Comparison of ENCODE assay signal across 9 mouse cellular contexts in the genomic region with DNA sequence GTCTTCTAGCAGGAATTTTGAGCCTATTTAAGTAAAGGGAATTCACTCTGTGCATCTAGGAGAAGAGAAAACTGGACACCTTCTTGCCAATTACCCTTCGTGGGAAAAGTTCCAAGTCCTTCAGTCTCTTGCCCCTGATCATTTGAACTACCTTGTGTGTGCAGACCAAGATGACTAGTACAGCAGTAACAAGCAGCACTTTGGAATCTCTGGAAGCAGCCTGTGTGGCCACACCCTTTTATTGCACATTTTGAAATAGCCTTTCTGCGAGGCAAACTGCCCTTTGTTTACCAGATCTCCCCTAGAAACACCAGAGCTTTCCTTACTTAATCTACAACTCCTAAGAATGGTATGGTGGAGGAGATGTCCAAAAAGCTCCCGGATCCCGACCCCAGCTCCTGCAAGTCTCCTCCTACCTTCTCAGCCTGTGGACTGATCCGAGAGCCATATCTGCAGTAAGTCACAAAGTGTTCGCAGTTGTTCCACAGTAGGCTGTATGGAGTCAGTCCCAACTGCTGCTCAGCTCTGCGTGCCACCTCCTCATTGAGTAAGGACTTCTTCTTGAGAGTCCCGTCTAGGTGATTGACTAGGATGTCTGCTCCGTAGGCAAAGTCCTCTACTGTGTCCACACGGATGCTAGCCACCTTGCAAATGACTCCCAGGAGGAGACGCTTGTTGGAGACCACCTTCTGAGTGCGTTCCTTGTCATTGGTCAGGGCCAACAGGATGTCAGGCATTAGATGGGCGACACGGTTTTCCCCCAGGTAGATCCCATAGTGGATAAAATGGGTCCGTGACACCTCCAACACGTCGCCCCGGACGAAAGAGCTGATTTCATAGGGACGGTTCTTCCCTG. TPM values are rescaled to one million over a fixed set of nuclear protein-coding genes. Genes with fewer than 3 reads are reported as not detected.
DNase-seq lines count a peak whose midpoint lies in the region; ATAC-seq lines count a peak whose summit lies in the region.
"Had no signal": no experiment of that assay in that cellular context is flagged by ENCODE, and none has a peak within 500 bp of the region (broad histone marks: within the 10 kb centered on the region; RNA-seq: fewer than 3 reads in every experiment).

No protein-coding gene starts in this region.

- H3K4me2 ChIP-seq in kidney, embryonic 16.5 days (replicated peaks; ENCODE audit: low read depth, low read length) = peak overlapping the region; percentile 61
- H3K4me2 ChIP-seq in limb, embryonic 12.5 days = peak overlapping the region; percentile 84
- H3K4me2 ChIP-seq in neural tube, embryonic 14.5 days (ENCODE audit: low read depth, low read length) = peak overlapping the region; percentile 83

- DNase-seq in kidney, postnatal 14 days = no peak
- no peak for DNase-seq in forebrain, embryonic 10.5 days (ENCODE audit: extremely low spot score, low spot score)
- no peak for DNase-seq in gastrocnemius, postnatal 10 days
- no peak for DNase-seq in left cerebral cortex, adult 8-10 months (ENCODE audit: low spot score in 2 of 2)

- H3K9me3 ChIP-seq in kidney, embryonic 16.5 days (ENCODE audit: low read length) = no peaks in the 10 kb centered on the region
- H3K9me3 ChIP-seq in forebrain, embryonic 10.5 days = no peaks in the 10 kb centered on the region
- H3K9me3 ChIP-seq in limb, embryonic 12.5 days = no peaks in the 10 kb centered on the region
- H3K9me3 ChIP-seq in neural tube, embryonic 14.5 days (ENCODE audit: control insufficient read depth, low read length) = no peaks in the 10 kb centered on the region

- no peak overlapping the region for H3K27ac ChIP-seq in kidney, embryonic 16.5 days (ENCODE audit: low read length)
- no peak overlapping the region for H3K27ac ChIP-seq in forebrain, embryonic 10.5 days
- H3K27ac ChIP-seq in limb, embryonic 12.5 days = no peak overlapping the region
- H3K27ac ChIP-seq in neural tube, embryonic 14.5 days (ENCODE audit: low read depth, low read length) = no peak overlapping the region

- H3K4me3 ChIP-seq in kidney, embryonic 16.5 days (ENCODE audit: low read length) = peak overlapping the region; percentile 41
- peak overlapping the region; percentile 59 for H3K4me3 ChIP-seq in forebrain, embryonic 10.5 days
- peak overlapping the region; percentile 47 for H3K4me3 ChIP-seq in limb, embryonic 12.5 days (replicated peaks)
- H3K4me3 ChIP-seq in neural tube, embryonic 14.5 days (ENCODE audit: low read depth, low read length) = peak overlapping the region; percentile 48

- no peak for ATAC-seq in kidney, embryonic 16.5 days (ENCODE audit: low FRiP score, low TSS enrichment)
- no peak for ATAC-seq in limb, embryonic 12.5 days (ENCODE audit: insufficient number of reproducible peaks, insufficient read depth, low FRiP score, low TSS enrichment, low read depth)
- no peak for ATAC-seq in neural tube, embryonic 14.5 days (ENCODE audit: low read depth)
- ATAC-seq in megakaryocyte, adult 5-6 weeks (ENCODE audit: poor library complexity, severe bottlenecking) = no peak

- H3K36me3 ChIP-seq in kidney, embryonic 16.5 days (ENCODE audit: insufficient read depth, low read length) = no peaks in the 10 kb centered on the region
- H3K36me3 ChIP-seq in forebrain, embryonic 10.5 days (replicated peaks) = no peaks in the 10 kb centered on the region
- no peaks in the 10 kb centered on the region for H3K36me3 ChIP-seq in limb, embryonic 12.5 days
- H3K36me3 ChIP-seq in neural tube, embryonic 14.5 days (ENCODE audit: control insufficient read depth, insufficient read depth, low read length) = no peaks in the 10 kb centered on the region

- H3K4me1 ChIP-seq in kidney, embryonic 16.5 days (ENCODE audit: insufficient read depth, low read length) = peaks cover 15% of the 10 kb centered on the region
- peaks cover 17% of the 10 kb centered on the region for H3K4me1 ChIP-seq in forebrain, embryonic 10.5 days
- peaks cover 9% of the 10 kb centered on the region; the same call in 1 of the 2 replicates for H3K4me1 ChIP-seq in limb, embryonic 12.5 days (replicated peaks)
- H3K4me1 ChIP-seq in neural tube, embryonic 14.5 days (ENCODE audit: control insufficient read depth, insufficient read depth, low read length) = no peaks in the 10 kb centered on the region

- WGBS in kidney, embryonic 16.5 days = 18% methylated on average over 20 of the region's 20 CpGs
- WGBS in forebrain, embryonic 10.5 days = 22% methylated on average over 20 of the region's 20 CpGs
- 23% methylated on average over 20 of the region's 20 CpGs for WGBS in limb, embryonic 12.5 days
- WGBS in neural tube, embryonic 14.5 days = 23% methylated on average over 20 of the region's 20 CpGs

- H3K9ac ChIP-seq in kidney, embryonic 16.5 days (replicated peaks; ENCODE audit: low read length) = no peak overlapping the region
- no peak overlapping the region for H3K9ac ChIP-seq in limb, embryonic 12.5 days (replicated peaks)
- no peak overlapping the region for H3K9ac ChIP-seq in neural tube, embryonic 14.5 days (replicated peaks; ENCODE audit: low read depth, low read length)

- H3K27me3 ChIP-seq in kidney, embryonic 16.5 days (ENCODE audit: insufficient read depth, low read length) = peaks cover 25% of the 10 kb centered on the region
- H3K27me3 ChIP-seq in forebrain, embryonic 10.5 days (ENCODE audit: poor library complexity, severe bottlenecking) = peaks cover 45% of the 10 kb centered on the region
- H3K27me3 ChIP-seq in limb, embryonic 12.5 days = peaks cover 38% of the 10 kb centered on the region
- peaks cover 8% of the 10 kb centered on the region for H3K27me3 ChIP-seq in neural tube, embryonic 14.5 days (ENCODE audit: control insufficient read depth, insufficient read depth, low read length)

RNA-seq across cellular contexts. Expression of a gene that starts 0.8 kb away (rescaled TPM):
- 0.05 and 0.08 TPM in 2 replicates for polyA plus RNA-seq in kidney, embryonic 16.5 days (2015; fragmentation: Nextera tagmentation; extraction: Ambion mirVana)
- polyA plus RNA-seq in forebrain, embryonic 10.5 days (2016; fragmentation: Nextera tagmentation; extraction: Ambion mirVana) = 0.02 TPM in 1 of 2 replicates, not detected in the other
- polyA plus RNA-seq in limb, embryonic 12.5 days (2016; fragmentation: Nextera tagmentation; extraction: Ambion mirVana) = 0.13 and 0.14 TPM in 2 replicates
- 0.08 TPM in 1 of 2 replicates, not detected in the other for polyA plus RNA-seq in neural tube, embryonic 14.5 days (2014; fragmentation: Nextera tagmentation; extraction: Ambion mirVana)
- under 1 TPM; 0.23 TPM for total RNA-seq in gastrocnemius, postnatal 10 days (2021)
- not detected in 2 replicates for total RNA-seq in megakaryocyte, adult 5-6 weeks (2015)
- not detected in 2 replicates for total RNA-seq in megakaryocyte, adult 5-6 weeks (2017)
- under 1 TPM; 0.07 to 0.14 (median 0.12) TPM for total RNA-seq in left cerebral cortex, adult 8-10 months (2022)
- total RNA-seq: MEL had no signal

RNA-seq across cellular contexts. Expression of a gene that starts 26.7 kb away (rescaled TPM):
- polyA plus RNA-seq in kidney, embryonic 16.5 days (2015; fragmentation: Nextera tagmentation; extraction: Ambion mirVana) = 2.6 and 3.0 TPM in 2 replicates
- polyA plus RNA-seq in forebrain, embryonic 10.5 days (2016; fragmentation: Nextera tagmentation; extraction: Ambion mirVana) = 1.6 and 1.8 TPM in 2 replicates
- 3.0 and 4.0 TPM in 2 replicates for polyA plus RNA-seq in limb, embryonic 12.5 days (2016; fragmentation: Nextera tagmentation; extraction: Ambion mirVana)
- 1.6 and 2.1 TPM in 2 replicates for polyA plus RNA-seq in neural tube, embryonic 14.5 days (2014; fragmentation: Nextera tagmentation; extraction: Ambion mirVana)
- 1 to 10 TPM; 1.2 to 1.3 TPM for total RNA-seq in gastrocnemius, postnatal 10 days (2021)
- not detected in 2 replicates for total RNA-seq in megakaryocyte, adult 5-6 weeks (2015)
- total RNA-seq in megakaryocyte, adult 5-6 weeks (2017) = not detected in 2 replicates
- total RNA-seq in left cerebral cortex, adult 8-10 months (2022) = under 1 TPM; 0.35 to 0.59 (median 0.46) TPM
- total RNA-seq: MEL had no signal
